Mouse (Mus musculus) CH12.LX (cell line): ENCODE measurements at regions not wholly inside any gene's neighbourhood (a gene's known extent, or its start where the extent isn't known, plus 50 kb on each side); places are given as distances from the start of the nearest gene placed in this dataset.

Experiments
- CHD1 ChIP-seq: IDR thresholded peaks from 2 replicates; pipeline ENCODE4 v1.6.1; 2012; ENCODE audit warnings: low read depth, low read length, improper control_type of control experiment, inconsistent platforms
- CHD2 ChIP-seq: IDR thresholded peaks from 2 replicates; pipeline ENCODE4 v1.6.1; 2011; ENCODE audit warnings: low read length, improper control_type of control experiment
- CTCF ChIP-seq, 2 experiments: IDR thresholded peaks in 1 of 2; conservative IDR thresholded peaks in 1 of 2; 2 replicates each; pipeline ENCODE4 v1.5.1; 2011 to 2012; ENCODE audit warnings: low read depth in 2 of 2, low read length in 2 of 2, improper control_type of control experiment in 1 of 2, inconsistent platforms in 1 of 2, mild to moderate bottlenecking in 1 of 2, moderate library complexity in 1 of 2
- EP300 ChIP-seq: IDR thresholded peaks from 2 replicates; pipeline ENCODE4 v1.6.1; 2011; ENCODE audit warnings: low read length, improper control_type of control experiment
- HCFC1 ChIP-seq: IDR thresholded peaks from 2 replicates; pipeline ENCODE4 v1.6.1; 2012; ENCODE audit warnings: low read depth, mild to moderate bottlenecking, inconsistent platforms, low read length, improper control_type of control experiment
- IRF4 ChIP-seq: IDR thresholded peaks from 2 replicates; pipeline ENCODE4 v1.6.1; 2014; ENCODE audit warnings: low read depth, mild to moderate bottlenecking, inconsistent platforms, low read length, improper control_type of control experiment
- JUND ChIP-seq: conservative IDR thresholded peaks from 2 replicates; pipeline ENCODE4 v1.6.1; 2011; ENCODE audit warnings: low read depth, low read length, improper control_type of control experiment
- MEF2A ChIP-seq: IDR thresholded peaks from 2 replicates; pipeline ENCODE4 v1.6.1; 2014; ENCODE audit warnings: low read depth, mild to moderate bottlenecking, inconsistent platforms, low read length, improper control_type of control experiment, borderline replicate concordance
- MXI1 ChIP-seq: IDR thresholded peaks from 2 replicates; pipeline ENCODE4 v1.6.1; 2011; ENCODE audit warnings: mild to moderate bottlenecking, low read depth, low read length, improper control_type of control experiment
- NRF1 ChIP-seq: IDR thresholded peaks from 2 replicates; pipeline ENCODE4 v1.6.1; 2014; ENCODE audit warnings: low read depth, mild to moderate bottlenecking, inconsistent platforms, low read length, improper control_type of control experiment, moderate library complexity
- TCF12 ChIP-seq: IDR thresholded peaks from 2 replicates; pipeline ENCODE4 v1.6.1; 2014; ENCODE audit warnings: low read depth, mild to moderate bottlenecking, inconsistent platforms, low read length, improper control_type of control experiment
- USF2 ChIP-seq: conservative IDR thresholded peaks from 2 replicates; pipeline ENCODE4 v1.6.1; 2011; ENCODE audit warnings: low read depth, low read length, improper control_type of control experiment

DNA sequence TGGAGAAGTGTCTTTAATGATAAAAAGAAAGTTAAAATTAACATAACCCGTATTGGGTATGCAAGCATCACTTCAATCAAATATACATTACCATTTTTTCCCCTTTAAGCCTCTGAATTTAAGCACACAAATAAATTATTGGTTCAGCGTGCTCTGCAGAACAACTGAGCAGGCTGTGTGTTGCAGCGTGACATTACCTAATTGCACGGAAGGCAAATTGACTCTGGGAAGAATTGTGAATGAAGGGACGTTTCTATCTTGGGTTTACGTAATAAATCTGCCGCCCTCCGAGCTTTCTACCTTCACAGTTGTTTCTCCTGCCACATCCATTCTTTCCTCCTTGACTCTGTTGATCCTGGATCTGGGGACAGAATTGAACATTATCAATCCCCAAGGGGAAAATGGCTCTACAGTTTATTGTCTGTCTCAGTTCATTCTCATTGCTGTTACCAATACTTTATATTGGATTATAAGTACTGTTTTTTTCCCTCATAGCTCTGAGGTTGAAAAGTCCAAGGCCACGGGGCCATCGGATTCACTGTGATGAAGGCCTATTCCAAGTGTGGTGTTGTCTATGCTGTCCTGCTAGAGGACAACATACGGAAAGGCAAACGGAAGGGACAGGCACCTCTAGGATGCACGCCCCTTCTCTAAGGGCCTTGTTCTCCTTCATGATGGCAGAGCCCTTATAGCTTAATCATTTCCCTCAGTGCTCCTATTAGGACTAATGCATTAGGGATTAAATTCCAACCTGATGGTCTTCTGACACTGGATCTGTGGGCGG, 256.7 kb downstream of the Mef2c start:
- no peak for TF ChIP-seq CTCF (conservative IDR thresholded peaks at IDR 0.05 in 1 of 2, IDR thresholded peaks at IDR 0.05 in 1 of 2; ENCODE audit: low read depth in 2 of 2, low read length in 2 of 2)
- TF ChIP-seq EP300 = no peak
- no peak for TF ChIP-seq NRF1
- no peak for TF ChIP-seq MXI1
- TF ChIP-seq JUND = no peak
- TF ChIP-seq HCFC1 = no peak
- TF ChIP-seq USF2 = no peak
- TF ChIP-seq TCF12 = no peak
- no peak for TF ChIP-seq MEF2A
- TF ChIP-seq IRF4 = no peak
- no peak for TF ChIP-seq CHD2
- no peak for TF ChIP-seq CHD1
